Mouse (Mus musculus) embryonic facial prominence, embryonic 11.5 days (tissue): ENCODE measurements at regions not wholly inside any gene's neighbourhood (a gene's known extent, or its start where the extent isn't known, plus 50 kb on each side); places are given as distances from the start of the nearest gene placed in this dataset.

Experiments used
- ATAC-seq: fragments of 200-750 bp; cut with Nextera tagmentation; replicated peaks from 2 replicates; pipeline ENCODE4 v1.8.0; 2017; ENCODE audit warnings: low read depth; ENCODE audit not compliant: insufficient number of reproducible peaks, low FRiP score, low TSS enrichment
- DNase-seq: peaks from one replicate; pipeline ENCODE4 v3.0.0-alpha.2; 2015; ENCODE audit warnings: low spot score
- H3K27ac ChIP-seq: fragments of 300-500 bp; sonication (generic); replicated peaks from 2 replicates; pipeline ENCODE4 v1.5.1; 2014; ENCODE audit warnings: mild to moderate bottlenecking, low read depth, low read length, control low read depth
- H3K27me3 ChIP-seq: fragments of 300-500 bp; sonication (generic); 2 replicates; pipeline ENCODE4 v1.6.1; 2014; ENCODE audit warnings: mild to moderate bottlenecking, low read length, moderate library complexity, mixed read lengths; ENCODE audit not compliant: control insufficient read depth, insufficient read depth
- H3K36me3 ChIP-seq: fragments of 300-500 bp; sonication (generic); replicated peaks from 2 replicates; pipeline ENCODE4 v1.6.1; 2014; ENCODE audit warnings: low read depth, mild to moderate bottlenecking, low read length, moderate library complexity, mixed read lengths; ENCODE audit not compliant: control insufficient read depth, insufficient read depth
- H3K4me1 ChIP-seq: fragments of 300-500 bp; sonication (generic); 2 replicates; pipeline ENCODE4 v1.6.1; 2014; ENCODE audit warnings: low read length, mixed read lengths; ENCODE audit not compliant: control insufficient read depth, insufficient read depth
- H3K4me2 ChIP-seq: fragments of 300-500 bp; sonication (generic); 2 replicates; pipeline ENCODE4 v1.6.1; 2014; ENCODE audit warnings: low read depth, mild to moderate bottlenecking, control low read depth, low read length, moderate library complexity
- H3K4me3 ChIP-seq: fragments of 300-500 bp; sonication (generic); 2 replicates; pipeline ENCODE4 v1.5.1; 2014; ENCODE audit warnings: low read depth, low read length, control low read depth
- H3K9ac ChIP-seq: fragments of 300-500 bp; sonication (generic); replicated peaks from 2 replicates; pipeline ENCODE4 v1.6.1; 2014; ENCODE audit warnings: mild to moderate bottlenecking, control low read depth, low read length
- H3K9me3 ChIP-seq: fragments of 300-500 bp; sonication (generic); replicated peaks from 2 replicates; pipeline ENCODE4 v1.6.1; 2016; ENCODE audit warnings: mild to moderate bottlenecking, low read length, inconsistent platforms, mixed read lengths; ENCODE audit not compliant: control insufficient read depth
- WGBS: fragments of 180-500 bp; shearing (Covaris S2); extraction: QIAGEN DNeasy Blood & Tissue Kit; methylation state at CpG from one replicate; pipeline ENCODE4 v1.1.7; 2014; 5-methylcytosine and 5-hydroxymethylcytosine counted together

DNA sequence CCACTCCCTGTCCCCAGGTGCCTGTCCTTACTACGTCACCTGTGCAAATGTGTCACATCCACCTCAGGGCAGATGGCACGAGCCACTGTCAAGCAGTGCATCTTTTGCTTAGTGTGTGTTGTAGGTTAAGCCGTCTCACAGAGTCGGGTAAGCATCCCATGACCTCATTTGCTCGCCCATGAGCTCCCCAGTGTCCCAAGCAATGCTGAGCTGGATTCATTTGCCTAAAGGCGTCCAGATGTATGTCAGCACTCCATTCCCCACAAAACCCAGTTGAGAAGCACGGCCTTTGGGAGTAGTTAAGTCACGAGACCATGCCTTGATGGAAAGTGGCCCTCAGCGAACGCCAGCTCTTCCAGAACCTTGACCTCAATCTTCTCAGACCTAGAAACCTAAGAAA, 242.7 kb upstream of the Sulf2 start:
- Histone ChIP-seq H3K4me1 (peaks cover 10% of the 10 kb centered on the region), H3K9me3 (no peaks in the 10 kb centered on the region; the same call in 1 of the 2 replicates), H3K4me2 (no peak overlapping the region), H3K36me3 (no peaks in the 10 kb centered on the region), H3K9ac (no peak overlapping the region), H3K27ac (no peak overlapping the region; the same call in 1 of the 2 replicates), H3K4me3 (no peak overlapping the region), H3K27me3 (no peaks in the 10 kb centered on the region)
- ATAC-seq, result no peak
- 66% methylated on average over 10 of the region's 10 CpGs for WGBS
- no peak for DNase-seq

DNA sequence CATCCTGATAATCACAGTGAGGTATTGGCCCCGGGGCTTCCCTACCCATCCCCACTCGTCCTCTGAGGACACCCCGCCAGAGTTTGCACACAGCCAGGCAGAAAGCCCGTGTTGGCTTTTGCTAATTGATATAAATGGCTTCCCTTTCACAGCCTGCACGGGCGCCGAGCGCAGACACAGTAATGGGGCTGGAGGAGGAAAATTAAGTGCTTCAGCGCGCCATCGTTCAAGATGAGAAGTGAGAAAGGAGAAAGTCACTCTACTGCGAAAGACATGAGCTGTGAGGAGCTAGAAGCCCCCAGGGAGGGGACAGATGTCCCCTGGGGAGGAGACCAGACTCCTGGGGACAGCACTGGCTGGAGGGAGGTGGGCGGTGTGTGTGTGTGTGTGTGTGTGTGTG, 239.2 kb upstream of the Sulf2 start:
- no peak overlapping the region for H3K4me2 ChIP-seq
- H3K9me3 ChIP-seq, result no peaks in the 10 kb centered on the region; the same call in 1 of the 2 replicates
- 44% methylated on average over 13 of the region's 13 CpGs for WGBS
- no peaks in the 10 kb centered on the region for H3K36me3 ChIP-seq
- H3K9ac ChIP-seq, result no peak overlapping the region
- DNase-seq, result no peak
- no peak for ATAC-seq
- peaks cover 10% of the 10 kb centered on the region for H3K4me1 ChIP-seq
- H3K27me3 ChIP-seq, result no peaks in the 10 kb centered on the region
- H3K4me3 ChIP-seq, result no peak overlapping the region
- 0 out of 2 replicates have a peak overlapping the region, but pooled peaks have one; percentile 3 for H3K27ac ChIP-seq

DNA sequence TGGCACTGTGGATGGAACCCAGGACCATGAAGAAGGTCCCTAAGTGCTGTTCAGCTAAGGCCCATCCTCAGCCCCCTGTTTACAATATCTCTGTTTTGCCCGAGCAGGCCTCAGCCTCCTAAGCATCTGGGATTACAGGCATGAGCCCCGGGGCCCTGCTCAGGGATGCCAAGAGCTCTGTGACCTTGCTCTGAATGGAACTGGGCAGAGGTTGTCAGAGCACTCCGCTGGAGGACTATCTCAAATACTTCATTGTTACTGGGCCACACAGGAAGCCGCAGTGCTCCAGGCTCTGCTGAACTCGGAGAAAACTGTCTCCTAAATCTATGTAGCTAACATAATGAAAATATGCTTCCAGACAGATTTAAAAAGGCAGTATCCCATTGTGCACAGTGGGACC, 235.7 kb upstream of the Sulf2 start:
- H3K36me3 ChIP-seq, result no peaks in the 10 kb centered on the region
- no peaks in the 10 kb centered on the region for H3K27me3 ChIP-seq
- H3K4me1 ChIP-seq, result no peaks in the 10 kb centered on the region
- no peak overlapping the region for H3K27ac ChIP-seq
- DNase-seq, result no peak
- H3K9me3 ChIP-seq, result no peaks in the 10 kb centered on the region; the same call in 1 of the 2 replicates
- no peak overlapping the region for H3K4me2 ChIP-seq
- no peak overlapping the region for H3K4me3 ChIP-seq
- 20% methylated on average over 5 of the region's 5 CpGs for WGBS
- no peak for ATAC-seq
- H3K9ac ChIP-seq, result no peak overlapping the region

DNA sequence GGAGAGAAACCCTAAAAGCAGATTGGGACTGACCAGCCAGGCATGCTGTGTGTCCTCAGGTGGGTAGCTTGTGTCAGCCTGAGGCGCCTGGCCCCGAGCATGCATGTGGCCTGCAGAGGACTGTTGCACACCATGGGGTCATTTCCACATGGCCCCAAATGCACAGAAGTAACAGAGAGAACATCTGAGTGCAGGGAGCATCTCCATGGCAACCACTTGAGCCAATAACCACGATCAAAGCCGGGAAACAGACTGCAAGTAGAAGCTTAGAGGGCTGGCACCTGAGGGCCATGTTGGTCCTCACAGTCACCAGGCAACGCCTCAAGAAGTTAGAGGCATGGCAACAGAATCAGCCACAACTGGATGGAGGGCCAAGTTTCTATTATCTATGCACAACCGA, 232.6 kb upstream of the Sulf2 start:
- ATAC-seq, result no peak
- 50% methylated on average over 6 of the region's 6 CpGs for WGBS
- H3K36me3 ChIP-seq, result no peaks in the 10 kb centered on the region
- peaks cover 3% of the 10 kb centered on the region; the same call in 1 of the 2 replicates for H3K4me1 ChIP-seq
- no peaks in the 10 kb centered on the region for H3K9me3 ChIP-seq
- H3K4me3 ChIP-seq, result no peak overlapping the region
- H3K9ac ChIP-seq, result no peak overlapping the region
- no peaks in the 10 kb centered on the region for H3K27me3 ChIP-seq
- H3K27ac ChIP-seq, result no peak overlapping the region; the same call in 1 of the 2 replicates
- H3K4me2 ChIP-seq, result no peak overlapping the region
- DNase-seq, result peak; percentile 33

DNA sequence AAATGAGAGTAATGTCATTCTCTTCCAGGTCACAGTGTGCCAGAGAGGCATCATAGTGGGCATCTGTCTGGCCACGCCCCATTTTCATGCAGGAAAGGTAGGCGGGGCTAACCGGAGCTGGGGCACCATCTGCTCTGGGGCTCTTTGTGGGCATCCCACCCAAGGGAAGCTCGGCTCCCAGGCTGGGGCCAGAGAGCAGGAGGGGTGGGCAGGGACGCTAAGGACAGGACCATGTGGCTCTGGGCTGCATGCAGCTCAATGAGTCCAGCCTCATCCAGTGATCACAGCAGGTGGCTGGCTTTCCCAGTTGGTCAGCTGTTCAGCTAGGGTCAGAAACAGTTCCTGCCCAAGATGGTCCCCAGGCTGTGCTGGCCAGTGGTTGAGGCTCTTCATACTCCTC, 231.4 kb upstream of the Sulf2 start:
- no peak overlapping the region for H3K27ac ChIP-seq
- no peak for DNase-seq
- H3K4me1 ChIP-seq, result peaks cover 3% of the 10 kb centered on the region; the same call in 1 of the 2 replicates
- 67% methylated on average over 5 of the region's 5 CpGs for WGBS
- no peaks in the 10 kb centered on the region for H3K9me3 ChIP-seq
- no peak overlapping the region for H3K4me2 ChIP-seq
- H3K36me3 ChIP-seq, result no peaks in the 10 kb centered on the region
- H3K4me3 ChIP-seq, result no peak overlapping the region
- no peak for ATAC-seq
- H3K9ac ChIP-seq, result no peak overlapping the region
- no peaks in the 10 kb centered on the region for H3K27me3 ChIP-seq

DNA sequence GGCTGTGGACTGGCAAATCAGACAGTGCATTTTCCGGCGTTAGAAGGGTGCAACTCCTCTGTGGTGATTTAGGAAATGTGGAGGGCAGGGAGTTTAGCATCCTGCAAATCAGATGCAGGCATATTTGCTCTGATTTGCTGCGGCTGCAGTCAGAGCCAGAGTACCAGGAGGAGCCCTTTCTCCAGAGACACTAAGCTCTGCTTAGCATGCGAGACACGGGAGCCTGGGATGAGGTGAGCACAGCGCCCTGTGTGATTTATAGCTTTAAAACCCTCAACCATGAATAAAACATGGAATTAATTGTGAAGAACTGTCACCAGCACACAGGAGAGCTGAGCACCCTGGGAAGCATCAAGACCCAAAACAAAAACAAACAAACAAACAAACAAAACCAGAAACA, 229.1 kb upstream of the Sulf2 start:
- H3K27me3 ChIP-seq, result no peaks in the 10 kb centered on the region
- H3K4me1 ChIP-seq, result peaks cover 3% of the 10 kb centered on the region; the same call in 1 of the 2 replicates
- no peak overlapping the region; the same call in 1 of the 2 replicates for H3K27ac ChIP-seq
- H3K9me3 ChIP-seq, result no peaks in the 10 kb centered on the region
- WGBS, result 48% methylated on average over 6 of the region's 6 CpGs
- DNase-seq (no peak), ATAC-seq (no peak)
- no peak overlapping the region for H3K4me2 ChIP-seq
- no peak overlapping the region for H3K4me3 ChIP-seq
- 0 out of 2 replicates have a peak overlapping the region, but pooled peaks have one; percentile 9 for H3K9ac ChIP-seq
- H3K36me3 ChIP-seq, result no peaks in the 10 kb centered on the region

DNA sequence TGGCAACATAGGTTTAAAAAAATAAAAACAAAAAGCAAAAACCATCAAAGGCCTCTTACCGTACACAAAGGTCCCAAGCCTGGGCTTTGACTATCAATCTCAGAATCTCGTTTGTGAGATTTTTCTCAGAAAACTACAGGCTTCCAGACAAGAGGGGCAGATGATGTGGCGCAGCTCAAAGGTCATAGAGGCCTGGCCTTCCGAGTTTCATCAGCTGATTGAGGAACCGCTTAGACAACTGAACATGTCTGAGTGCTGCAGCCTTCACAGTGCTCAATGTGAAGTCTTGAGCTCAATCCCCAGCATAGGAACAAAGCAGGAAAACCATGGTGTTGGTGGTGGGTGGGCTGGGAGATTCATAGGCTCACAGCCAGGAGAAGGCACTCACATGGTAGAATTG, 227.9 kb upstream of the Sulf2 start:
- no peak overlapping the region for H3K27ac ChIP-seq
- no peaks in the 10 kb centered on the region for H3K36me3 ChIP-seq
- peaks cover 3% of the 10 kb centered on the region; the same call in 1 of the 2 replicates for H3K4me1 ChIP-seq
- H3K4me3 ChIP-seq, result no peak overlapping the region
- no peaks in the 10 kb centered on the region for H3K27me3 ChIP-seq
- WGBS, result 79% methylated on average over 5 of the region's 5 CpGs
- no peaks in the 10 kb centered on the region for H3K9me3 ChIP-seq
- ATAC-seq (no peak), DNase-seq (no peak)
- H3K9ac ChIP-seq, result no peak overlapping the region
- no peak overlapping the region for H3K4me2 ChIP-seq

DNA sequence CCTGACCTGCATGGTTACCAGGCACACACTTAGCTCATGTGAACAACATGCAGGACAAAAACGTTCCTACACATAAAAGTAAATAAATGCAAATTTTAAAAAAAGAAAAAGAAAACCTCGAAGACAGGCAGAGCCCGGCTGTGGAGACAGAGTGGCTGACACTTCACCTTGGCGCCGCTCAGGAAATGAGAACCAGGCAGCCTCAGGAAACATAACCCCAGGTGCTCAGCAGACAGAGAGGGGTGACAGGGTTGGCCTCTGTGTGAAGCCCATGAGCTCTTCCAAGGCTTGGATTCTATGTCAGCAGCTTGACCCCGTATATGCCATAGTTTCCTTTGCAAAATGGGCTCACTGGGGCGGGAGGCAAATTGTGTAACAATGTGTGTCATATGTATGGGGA, 226.7 kb upstream of the Sulf2 start:
- H3K27me3 ChIP-seq, result no peaks in the 10 kb centered on the region
- H3K4me1 ChIP-seq, result peaks cover 3% of the 10 kb centered on the region; the same call in 1 of the 2 replicates
- no peak overlapping the region for H3K4me3 ChIP-seq
- H3K9me3 ChIP-seq, result no peaks in the 10 kb centered on the region
- no peak overlapping the region for H3K27ac ChIP-seq
- 41% methylated on average over 7 of the region's 7 CpGs for WGBS
- no peak overlapping the region; the same call in 1 of the 2 replicates for H3K9ac ChIP-seq
- H3K4me2 ChIP-seq, result no peak overlapping the region
- no peak for ATAC-seq
- H3K36me3 ChIP-seq, result no peaks in the 10 kb centered on the region
- peak; percentile 52 for DNase-seq
